In genomic region chr11:19924757-19925148, GRCm38 (mm10) we compare ENCODE assay signal across 8 mouse cellular contexts. TPM values are rescaled to one million over a fixed set of nuclear protein-coding genes. Genes with fewer than 3 reads are reported as not detected.
DNase-seq lines count a peak whose midpoint lies in the region; ATAC-seq and TF ChIP-seq lines count a peak whose summit lies in the region.

No protein-coding gene starts in this region.

- H3K79me2 ChIP-seq in C2C12 (ENCODE audit: control insufficient read depth, insufficient read depth), result peaks cover 55% of the 10 kb centered on the region

- ATAC-seq in erythroblast, adult 5-6 weeks (replicated peaks; ENCODE audit: low FRiP score, poor library complexity, severe bottlenecking), result no peak
- peak; percentile 6; the same call in 1 of the 2 replicates for ATAC-seq in limb, embryonic 15.5 days (ENCODE audit: insufficient number of reproducible peaks, low FRiP score, low TSS enrichment, low read depth)
- peak; percentile 32 for ATAC-seq in neural tube, embryonic 15.5 days (ENCODE audit: low FRiP score)

- no peaks in the 10 kb centered on the region for H3K36me3 ChIP-seq in erythroblast, embryonic 14.5 days (ENCODE audit: control insufficient read depth)
- H3K36me3 ChIP-seq in C2C12 (ENCODE audit: control insufficient read depth, insufficient read depth), result no peaks in the 10 kb centered on the region
- no peaks in the 10 kb centered on the region; the same call in none of the 2 replicates for H3K36me3 ChIP-seq in embryonic facial prominence, embryonic 10.5 days (replicated peaks)
- no peaks in the 10 kb centered on the region for H3K36me3 ChIP-seq in limb, embryonic 15.5 days
- H3K36me3 ChIP-seq in neural tube, embryonic 15.5 days, result no peaks in the 10 kb centered on the region

- peak; percentile 72 for DNase-seq in embryonic facial prominence, embryonic 10.5 days (ENCODE audit: low spot score)
- DNase-seq in heart, postnatal 25 days (ENCODE audit: low spot score), result peak; percentile 27
- no peak for DNase-seq in Muller cell, postnatal 12 days (ENCODE audit: inconsistent ontology term)

- peak overlapping the region; percentile 99 for H3K27ac ChIP-seq in embryonic facial prominence, embryonic 10.5 days (replicated peaks)
- peak overlapping the region; percentile 96 for H3K27ac ChIP-seq in limb, embryonic 15.5 days
- peak overlapping the region; percentile 98 for H3K27ac ChIP-seq in neural tube, embryonic 15.5 days (replicated peaks)

- no peaks in the 10 kb centered on the region for H3K9me3 ChIP-seq in erythroblast, embryonic 14.5 days (ENCODE audit: control insufficient read depth, low read length)
- H3K9me3 ChIP-seq in embryonic facial prominence, embryonic 10.5 days, result no peaks in the 10 kb centered on the region
- no peaks in the 10 kb centered on the region for H3K9me3 ChIP-seq in limb, embryonic 15.5 days
- no peaks in the 10 kb centered on the region for H3K9me3 ChIP-seq in neural tube, embryonic 15.5 days (replicated peaks)

- peak overlapping the region; percentile 68 for H3K4me2 ChIP-seq in limb, embryonic 15.5 days
- peak overlapping the region; percentile 72 for H3K4me2 ChIP-seq in neural tube, embryonic 15.5 days

- H3K27me3 ChIP-seq in erythroblast, embryonic 14.5 days (ENCODE audit: control insufficient read depth), result peaks cover 4% of the 10 kb centered on the region
- no peaks in the 10 kb centered on the region for H3K27me3 ChIP-seq in C2C12 (ENCODE audit: control insufficient read depth, insufficient read depth, insufficient read length)
- H3K27me3 ChIP-seq in embryonic facial prominence, embryonic 10.5 days (replicated peaks; ENCODE audit: low read depth, poor library complexity, severe bottlenecking), result no peaks in the 10 kb centered on the region
- H3K27me3 ChIP-seq in limb, embryonic 15.5 days, result no peaks in the 10 kb centered on the region
- no peaks in the 10 kb centered on the region for H3K27me3 ChIP-seq in neural tube, embryonic 15.5 days (replicated peaks)

- no peak for TF ChIP-seq CTCF in C2C12 (IDR thresholded peaks at IDR 0.05; ENCODE audit: control insufficient read depth, insufficient read depth, insufficient read length)

- peak overlapping the region; percentile 94 for H3K4me3 ChIP-seq in erythroblast, embryonic 14.5 days (replicated peaks)
- peak overlapping the region; percentile 97 for H3K4me3 ChIP-seq in C2C12 (ENCODE audit: insufficient read depth, poor library complexity, severe bottlenecking)
- H3K4me3 ChIP-seq in embryonic facial prominence, embryonic 10.5 days, result peak overlapping the region; percentile 95
- H3K4me3 ChIP-seq in limb, embryonic 15.5 days, result peak overlapping the region; percentile 92
- H3K4me3 ChIP-seq in neural tube, embryonic 15.5 days (replicated peaks), result peak overlapping the region; percentile 93

- peaks cover 45% of the 10 kb centered on the region for H3K79me3 ChIP-seq in C2C12 (ENCODE audit: low read depth)

- WGBS in embryonic facial prominence, embryonic 10.5 days, result under 1% methylated on average over 29 of the region's 29 CpGs
- under 1% methylated on average over 29 of the region's 29 CpGs for WGBS in limb, embryonic 15.5 days
- under 1% methylated on average over 29 of the region's 29 CpGs for WGBS in neural tube, embryonic 15.5 days

- peaks cover 64% of the 10 kb centered on the region for H3K4me1 ChIP-seq in erythroblast, embryonic 14.5 days (ENCODE audit: control insufficient read depth)
- H3K4me1 ChIP-seq in embryonic facial prominence, embryonic 10.5 days, result peaks cover 40% of the 10 kb centered on the region
- peaks cover 10% of the 10 kb centered on the region for H3K4me1 ChIP-seq in limb, embryonic 15.5 days
- peaks cover 45% of the 10 kb centered on the region for H3K4me1 ChIP-seq in neural tube, embryonic 15.5 days

- peak overlapping the region; percentile 85 for H3ac ChIP-seq in C2C12 (ENCODE audit: control insufficient read depth, insufficient read length, low read depth)

- intact Hi-C loops in heart, postnatal 25 days (cut with DNase I), result loop anchor here (2.0 to 5.0 kb wide), 3 partner anchors 40 to 148 kb away; no protein-coding TSS in a partner anchor

- H3K9ac ChIP-seq in limb, embryonic 15.5 days, result peak overlapping the region; percentile 91
- peak overlapping the region; percentile 83 for H3K9ac ChIP-seq in neural tube, embryonic 15.5 days (replicated peaks)

TF ChIP-seq in C2C12, 6 proteins besides CTCF, POLR2A, EP300 and RAD21:
- TF ChIP-seq USF1 (IDR thresholded peaks at IDR 0.05; ENCODE audit: low read depth) (no peak), MYOD1 (IDR thresholded peaks at IDR 0.05; ENCODE audit: control insufficient read depth, insufficient read length, low read depth) (no peak), FOSL1 (IDR thresholded peaks at IDR 0.05; ENCODE audit: insufficient read depth, low read length, poor library complexity, severe bottlenecking) (no peak), MAX (IDR thresholded peaks at IDR 0.05) (no peak), CEBPB (IDR thresholded peaks at IDR 0.05; ENCODE audit: low read depth) (no peak), MYOG (IDR thresholded peaks at IDR 0.05; ENCODE audit: control insufficient read depth, extremely low read depth, insufficient read length) (no peak)

RNA-seq across cellular contexts. Expression of gene Spred2, which starts 0.6 kb away (rescaled TPM):
- polyA plus RNA-seq in erythroblast, embryonic 14.5 days (2012), result 0.47 and 0.58 TPM in 2 replicates
- 3.8 and 4.4 TPM in 2 replicates for total RNA-seq in erythroblast, adult 5-6 weeks (2015; ENCODE audit: low replicate concordance)
- total RNA-seq in erythroblast, adult 5-6 weeks (2017; ENCODE audit: low replicate concordance), result 2.1 and 2.4 TPM in 2 replicates
- 22.0 TPM for polyA plus RNA-seq in C2C12 (2012; fragmentation: generic; extraction: Trizol)
- 8.3 and 8.6 TPM in 2 replicates for polyA plus RNA-seq in embryonic facial prominence, embryonic 10.5 days (2016; fragmentation: Nextera tagmentation; extraction: Ambion mirVana)
- 10 to 100 TPM; 20.5 to 28.4 TPM for total RNA-seq in heart, postnatal 25 days (2021)
- 7.1 and 8.9 TPM in 2 replicates for polyA plus RNA-seq in limb, embryonic 15.5 days (2015; fragmentation: Nextera tagmentation; extraction: Ambion mirVana)
- polyA plus RNA-seq in neural tube, embryonic 15.5 days (2015; fragmentation: Nextera tagmentation; extraction: Ambion mirVana), result 7.2 and 8.4 TPM in 2 replicates
